Mouse (Mus musculus) hindbrain, embryonic 16.5 days (tissue): Measurements from ENCODE around the gene Gm17584. TPM values are rescaled to one million over a fixed set of nuclear protein-coding genes. Genes with fewer than 3 reads are reported as not detected.
"Not testable (repeated sequence)": the region's sequence is repeated elsewhere in the genome, so short reads cannot be mapped to it uniquely, and the experiment has no call there.

ENCODE experiments used
- ATAC-seq: fragments of 200-750 bp; cut with Nextera tagmentation; 2 replicates; pipeline ENCODE4 v1.8.0; 2017; ENCODE audit warnings: moderate TSS enrichment, moderate library complexity
- H3K27ac ChIP-seq: fragments of 300-500 bp; sonication (generic); 2 replicates; pipeline ENCODE4 v1.5.1; 2014; ENCODE audit warnings: low read depth, mild to moderate bottlenecking, control low read depth, low read length, moderate library complexity
- H3K27me3 ChIP-seq: fragments of 300-500 bp; sonication (generic); replicated peaks from 2 replicates; pipeline ENCODE4 v1.6.1; 2014; ENCODE audit warnings: low read length; ENCODE audit not compliant: control insufficient read depth, insufficient read depth
- H3K36me3 ChIP-seq: fragments of 300-500 bp; sonication (generic); 2 replicates; pipeline ENCODE4 v1.6.1; 2014; ENCODE audit warnings: mild to moderate bottlenecking, low read length, moderate library complexity, mixed read lengths; ENCODE audit not compliant: control insufficient read depth, insufficient read depth
- H3K4me1 ChIP-seq: fragments of 300-500 bp; sonication (generic); 2 replicates; pipeline ENCODE4 v1.6.1; 2014; ENCODE audit warnings: low read depth, low read length; ENCODE audit not compliant: control insufficient read depth, insufficient read depth
- H3K4me2 ChIP-seq: fragments of 300-500 bp; sonication (generic); 2 replicates; pipeline ENCODE4 v1.6.1; 2014; ENCODE audit warnings: mild to moderate bottlenecking, low read length, control low read depth, moderate library complexity
- H3K4me3 ChIP-seq: fragments of 300-500 bp; sonication (generic); 2 replicates; pipeline ENCODE4 v1.5.1; 2014; ENCODE audit warnings: mild to moderate bottlenecking, low read length, control low read depth, moderate library complexity
- H3K9ac ChIP-seq: fragments of 300-500 bp; sonication (generic); 2 replicates; pipeline ENCODE4 v1.6.1; 2014; ENCODE audit warnings: low read depth, mild to moderate bottlenecking, control low read depth, low read length, moderate library complexity
- H3K9me3 ChIP-seq: fragments of 300-500 bp; sonication (generic); 2 replicates; pipeline ENCODE4 v1.6.1; 2014; ENCODE audit warnings: mild to moderate bottlenecking, low read length, moderate library complexity; ENCODE audit not compliant: control insufficient read depth
- WGBS: fragments of 180-500 bp; shearing (Covaris S2); extraction: QIAGEN DNeasy Blood & Tissue Kit; methylation state at CpG from one replicate; pipeline ENCODE4 v1.1.7; 2014; 5-methylcytosine and 5-hydroxymethylcytosine counted together
- polyA plus RNA-seq: library from polyadenylated mRNA; unstranded; fragments of >200 nt; fragmentation: Nextera tagmentation; extraction: Ambion mirVana; gene quantifications from 2 replicates; pipeline ENCODE4 v1.2.1, GENCODE M21; 2015

Gm17584 gene
- not detected in 2 replicates for polyA plus RNA-seq

DNA sequence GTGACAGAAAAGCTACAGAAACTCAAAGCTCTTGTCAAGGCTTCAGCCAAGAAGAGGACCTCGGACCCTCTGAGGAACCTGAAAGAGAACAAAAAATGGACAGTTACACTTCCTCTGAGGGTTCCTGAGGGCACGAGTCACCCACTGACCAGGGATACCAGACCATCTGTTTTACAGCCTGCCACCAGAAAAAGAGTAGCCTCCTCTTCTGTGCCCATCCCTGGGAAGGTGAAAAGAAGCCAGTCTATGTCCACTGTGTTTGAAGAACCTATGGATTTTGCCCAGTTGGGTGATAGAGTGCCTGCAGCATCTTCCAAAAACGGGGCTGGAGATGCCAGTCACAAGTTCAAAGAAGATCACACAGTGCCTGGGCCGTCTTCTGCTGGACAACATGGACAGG lies at the start of gene Gm17584:
Gene Gm17584 (plus strand): TSS at position 301 of the 400 bp plus-strand sequence.
- not testable (repeated sequence) for H3K9me3 ChIP-seq, H3K4me3 ChIP-seq, H3K27me3 ChIP-seq, H3K4me2 ChIP-seq, H3K9ac ChIP-seq, H3K27ac ChIP-seq, H3K4me1 ChIP-seq, ATAC-seq, H3K36me3 ChIP-seq
- WGBS: no CpG with 5 or more reads among the region's 4 CpGs

Other genes with a start within 250 kb of the Gm17584 start
- gene Gm17469, start 129.3 kb downstream of the Gm17584 start, polyA plus RNA-seq: not detected in 2 replicates